Mouse (Mus musculus) left cerebral cortex, adult 9 months (tissue): ENCODE measurements around the gene Clta.
"Not testable (repeated sequence)": the region's sequence is repeated elsewhere in the genome, so short reads cannot be mapped to it uniquely, and the experiment has no call there.

Experiments used
- DNase-seq, 2 experiments: peaks; one replicate each; pipeline ENCODE4 v3.0.0; 2022; ENCODE audit warnings: low spot score in 2 of 2

Clta gene

GRCm38 (mm10) chr4:44024241-44024640 lies 20.0 kb downstream of the Clta start:
- no peak for DNase-seq

- DNase-seq, result no peak
Observed at GRCm38 (mm10) chr4:44025570-44025969, 21.3 kb downstream of the Clta start.

- peak in 1 of 2 experiments; percentile 70 for DNase-seq
Observed at GRCm38 (mm10) chr4:44028303-44029135, 24.3 kb downstream of the Clta start.

- no peak for DNase-seq
Observed at GRCm38 (mm10) chr4:44029661-44030066, 25.4 kb downstream of the Clta start.

GRCm38 (mm10) chr4:44031521-44031920 lies 27.3 kb downstream of the Clta start:
- DNase-seq, result no peak

GRCm38 (mm10) chr4:44036455-44036854 lies 32.2 kb downstream of the Clta start:
- DNase-seq, result no peak

- no peak for DNase-seq
Observed at GRCm38 (mm10) chr4:44040802-44041201, 36.5 kb downstream of the Clta start.

- no peak for DNase-seq
Observed at GRCm38 (mm10) chr4:44042429-44042828, 38.2 kb downstream of the Clta start.

- DNase-seq, result not testable (repeated sequence)
Observed at GRCm38 (mm10) chr4:44043182-44043581, 38.9 kb downstream of the Clta start.

- DNase-seq, result no peak
Observed at GRCm38 (mm10) chr4:44044685-44045356, 40.6 kb downstream of the Clta start.

GRCm38 (mm10) chr4:44046066-44046465 lies 41.8 kb downstream of the Clta start:
- DNase-seq, result no peak

GRCm38 (mm10) chr4:44049812-44050211 lies 45.6 kb downstream of the Clta start:
- no peak for DNase-seq

GRCm38 (mm10) chr4:44059674-44060073 lies 55.4 kb downstream of the Clta start:
- DNase-seq, result no peak

- peak in 1 of 2 experiments; percentile 32 for DNase-seq
Observed at GRCm38 (mm10) chr4:44062062-44062461, 57.8 kb downstream of the Clta start.

GRCm38 (mm10) chr4:44062816-44063215 lies 58.6 kb downstream of the Clta start:
- no peak for DNase-seq

GRCm38 (mm10) chr4:44065355-44066025 lies 61.2 kb downstream of the Clta start:
- peak; percentile 67 to 96 for DNase-seq

GRCm38 (mm10) chr4:44066891-44067290 lies 62.6 kb downstream of the Clta start:
- no peak for DNase-seq

GRCm38 (mm10) chr4:44068736-44069135 lies 64.5 kb downstream of the Clta start:
- no peak for DNase-seq

- no peak for DNase-seq
Observed at GRCm38 (mm10) chr4:44069411-44069810, 65.2 kb downstream of the Clta start.

- no peak for DNase-seq
Observed at GRCm38 (mm10) chr4:44070641-44071040, 66.4 kb downstream of the Clta start.

- DNase-seq, result no peak
Observed at GRCm38 (mm10) chr4:44071741-44072145, 67.5 kb downstream of the Clta start.

- peak; percentile 61 to 89 for DNase-seq
Observed at GRCm38 (mm10) chr4:44072146-44072872, 68.1 kb downstream of the Clta start.
